Mouse (Mus musculus) heart, postnatal 0 days (tissue): ENCODE results near the gene Ric1.

Source experiments
- CTCF ChIP-seq: IDR thresholded peaks from 2 replicates; pipeline ENCODE4 v1.5.1; 2016; ENCODE audit warnings: antibody characterized with exemption, control low read depth, low read depth
- EP300 ChIP-seq: IDR thresholded peaks from 2 replicates; pipeline ENCODE4 v1.6.1; 2016; ENCODE audit warnings: antibody characterized with exemption, low read depth

DNA sequence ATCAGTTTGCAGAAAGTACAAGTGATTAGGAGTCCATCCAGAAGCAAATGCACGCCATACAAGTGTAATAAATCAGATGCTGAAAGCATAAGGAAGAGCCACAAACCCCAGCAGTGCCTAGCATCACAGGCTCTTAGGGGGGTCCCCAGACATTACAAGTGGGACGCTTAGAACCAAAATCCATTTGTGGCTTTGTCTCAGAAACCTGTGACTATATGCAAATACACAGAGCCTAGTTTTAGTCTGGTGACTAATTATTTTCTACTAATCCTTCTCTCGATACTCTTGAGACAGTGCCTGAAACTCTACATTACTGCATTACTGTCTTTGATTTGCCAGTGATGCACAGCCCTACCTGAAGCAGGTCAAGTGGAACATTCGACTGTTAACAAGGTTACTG is 3.2 kb upstream of the Ric1 start:
- TF ChIP-seq EP300: no peak
- TF ChIP-seq CTCF: no peak
